Comparison of ENCODE assay signal across 29 mouse cellular contexts in the genomic region with DNA sequence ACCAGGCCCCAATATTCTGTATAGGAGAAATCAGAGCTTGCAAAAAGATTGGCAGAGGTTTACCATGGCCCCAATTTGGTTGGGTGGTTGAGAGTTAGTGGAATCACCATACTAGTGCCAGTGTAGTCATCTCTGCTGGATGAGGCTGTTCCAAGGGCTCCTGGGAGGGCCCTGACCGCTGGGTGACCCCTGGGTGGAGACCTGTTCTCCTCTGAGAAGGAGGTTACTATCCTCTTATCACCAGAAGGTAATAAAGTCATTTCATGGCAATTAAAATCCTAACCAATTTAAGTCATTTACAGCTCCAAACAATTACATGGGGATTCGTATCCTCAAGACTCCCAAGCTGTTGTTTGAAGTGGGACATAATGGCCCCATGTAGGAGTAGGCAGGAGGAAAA. TPM values are rescaled to one million over a fixed set of nuclear protein-coding genes. Genes with fewer than 3 reads are reported as not detected.
DNase-seq lines count a peak whose midpoint lies in the region; ATAC-seq and TF ChIP-seq lines count a peak whose summit lies in the region.
"Had no signal": no experiment of that assay in that cellular context is flagged by ENCODE, and none has a peak within 500 bp of the region (broad histone marks: within the 10 kb centered on the region; RNA-seq: fewer than 3 reads in every experiment).

No protein-coding gene starts in this region.

- no peaks in the 10 kb centered on the region for H3K36me3 ChIP-seq in intestine, embryonic 14.5 days (ENCODE audit: control insufficient read depth, insufficient read depth, low read length)
- no peaks in the 10 kb centered on the region for H3K36me3 ChIP-seq in intestine, embryonic 16.5 days (ENCODE audit: control insufficient read depth, insufficient read depth, low read length)
- H3K36me3 ChIP-seq in kidney, adult 2 months (ENCODE audit: control insufficient read depth, insufficient read depth, low read length), result no peaks in the 10 kb centered on the region
- H3K36me3 ChIP-seq: embryonic facial prominence, embryonic 13.5 days; embryonic facial prominence, embryonic 15.5 days; forebrain, embryonic 10.5 days; forebrain, embryonic 15.5 days had no signal

- WGBS in intestine, embryonic 14.5 days, result 19% methylated on average over 2 of the region's 2 CpGs
- 13% methylated on average over 2 of the region's 2 CpGs for WGBS in intestine, embryonic 16.5 days
- WGBS in large intestine, adult 2 months, result 7% methylated on average over 2 of the region's 2 CpGs
- WGBS in lung, adult 2 months, result 38% methylated on average over 2 of the region's 2 CpGs
- 39% methylated on average over 2 of the region's 2 CpGs for WGBS in kidney, adult 2 months

- ATAC-seq in intestine, embryonic 14.5 days (replicated peaks; ENCODE audit: low FRiP score, low TSS enrichment, low read depth), result peak; percentile 87
- ATAC-seq in intestine, embryonic 16.5 days, result peak; percentile 88
- ATAC-seq: activated CD4-positive, CD25-positive, alpha-beta regulatory T cell, adult 4 months; forebrain, embryonic 13.5 days; forebrain, embryonic 15.5 days; forebrain, postnatal 0 days; Patski had no signal

- no peaks in the 10 kb centered on the region for H3K27me3 ChIP-seq in intestine, embryonic 14.5 days (replicated peaks; ENCODE audit: control insufficient read depth, insufficient read depth, low read length)
- H3K27me3 ChIP-seq in intestine, embryonic 16.5 days (replicated peaks; ENCODE audit: control insufficient read depth, insufficient read depth, low read length), result no peaks in the 10 kb centered on the region
- no peaks in the 10 kb centered on the region for H3K27me3 ChIP-seq in kidney, adult 2 months (replicated peaks; ENCODE audit: control insufficient read depth, insufficient read depth, low read length)
- H3K27me3 ChIP-seq: embryonic facial prominence, embryonic 13.5 days; embryonic facial prominence, embryonic 15.5 days; forebrain, embryonic 13.5 days; forebrain, embryonic 15.5 days had no signal

- no peak overlapping the region for H3K9ac ChIP-seq in intestine, embryonic 14.5 days (ENCODE audit: low read length)
- no peak overlapping the region for H3K9ac ChIP-seq in intestine, embryonic 16.5 days (ENCODE audit: low read depth, low read length)
- H3K9ac ChIP-seq: embryonic facial prominence, embryonic 13.5 days; embryonic facial prominence, embryonic 15.5 days; forebrain, embryonic 13.5 days; forebrain, embryonic 15.5 days; forebrain, postnatal 0 days had no signal

- no peaks in the 10 kb centered on the region for H3K9me3 ChIP-seq in intestine, embryonic 14.5 days (ENCODE audit: control insufficient read depth, low read length)
- no peaks in the 10 kb centered on the region for H3K9me3 ChIP-seq in intestine, embryonic 16.5 days (ENCODE audit: control insufficient read depth, low read length)
- H3K9me3 ChIP-seq: embryonic facial prominence, embryonic 13.5 days; embryonic facial prominence, embryonic 15.5 days; forebrain, embryonic 10.5 days; forebrain, embryonic 13.5 days; forebrain, embryonic 15.5 days had no signal

- H3K4me1 ChIP-seq in intestine, embryonic 14.5 days (replicated peaks; ENCODE audit: control insufficient read depth, insufficient read depth, low read length), result no peaks in the 10 kb centered on the region
- H3K4me1 ChIP-seq in intestine, embryonic 16.5 days (ENCODE audit: control insufficient read depth, insufficient read depth, low read length), result peaks cover 18% of the 10 kb centered on the region
- H3K4me1 ChIP-seq in lung, adult 2 months (ENCODE audit: control insufficient read depth, insufficient read depth, low read length), result no peaks in the 10 kb centered on the region
- no peaks in the 10 kb centered on the region for H3K4me1 ChIP-seq in kidney, adult 2 months (ENCODE audit: control insufficient read depth, insufficient read depth, low read length)
- H3K4me1 ChIP-seq: embryonic facial prominence, embryonic 13.5 days; embryonic facial prominence, embryonic 15.5 days; forebrain, embryonic 10.5 days; forebrain, embryonic 13.5 days had no signal

- TF ChIP-seq POLR2A in lung, adult 2 months (IDR thresholded peaks at IDR 0.05; ENCODE audit: borderline replicate concordance, extremely low read depth, low read depth, low read length), result no peak
- TF ChIP-seq POLR2A in kidney, adult 2 months (IDR thresholded peaks at IDR 0.05; ENCODE audit: low read depth, low read length), result no peak

- H3K27ac ChIP-seq in intestine, embryonic 14.5 days (ENCODE audit: low read depth), result no peak overlapping the region
- H3K27ac ChIP-seq in intestine, embryonic 16.5 days (ENCODE audit: low read length), result peak overlapping the region; percentile 49; the same call in 1 of the 2 replicates
- H3K27ac ChIP-seq in kidney, adult 2 months (ENCODE audit: insufficient read depth, low read depth, low read length), result no peak overlapping the region
- H3K27ac ChIP-seq: embryonic facial prominence, embryonic 13.5 days; embryonic facial prominence, embryonic 15.5 days; forebrain, embryonic 10.5 days; forebrain, embryonic 13.5 days; forebrain, embryonic 15.5 days had no signal

- TF ChIP-seq CTCF in lung, adult 2 months (IDR thresholded peaks at IDR 0.05; ENCODE audit: insufficient read depth, low read length), result no peak
- TF ChIP-seq CTCF in kidney, adult 2 months (conservative IDR thresholded peaks at IDR 0.05; ENCODE audit: insufficient read depth, insufficient read length, low read depth, low read length), result no peak

- peak; percentile 71 for DNase-seq in intestine, embryonic 14.5 days (ENCODE audit: low spot score)
- peak; percentile 71 for DNase-seq in large intestine, adult 2 months (ENCODE audit: low read depth, low spot score)
- no peak for DNase-seq in lung, adult 2 months
- DNase-seq in kidney, adult 2 months, result no peak
- no peak for DNase-seq in layer of hippocampus, postnatal 36 days
- no peak for DNase-seq in embryo, embryonic 11 days
- DNase-seq: adrenal gland, adult 8-10 months; adrenal gland, postnatal 14 days; adrenal gland, postnatal 36 days; cerebellum, adult 11-12 months; cerebellum, adult 2 months; cerebellum, adult 9-10 months; cerebellum, postnatal 10 days; cerebellum, postnatal 25 days; forebrain, postnatal 0 days had no signal

- no peak overlapping the region for H3K4me2 ChIP-seq in intestine, embryonic 14.5 days (ENCODE audit: low read length)
- no peak overlapping the region for H3K4me2 ChIP-seq in intestine, embryonic 16.5 days (ENCODE audit: low read depth, low read length)
- H3K4me2 ChIP-seq: embryonic facial prominence, embryonic 13.5 days; embryonic facial prominence, embryonic 15.5 days; forebrain, embryonic 13.5 days; forebrain, embryonic 15.5 days had no signal

- no peak overlapping the region for H3K4me3 ChIP-seq in intestine, embryonic 14.5 days (ENCODE audit: low read depth, low read length)
- H3K4me3 ChIP-seq in intestine, embryonic 16.5 days (ENCODE audit: low read length), result no peak overlapping the region
- no peak overlapping the region for H3K4me3 ChIP-seq in lung, adult 2 months (replicated peaks; ENCODE audit: extremely low read depth, low read depth, low read length)
- H3K4me3 ChIP-seq in kidney, adult 2 months (ENCODE audit: insufficient read depth, low read depth, low read length), result no peak overlapping the region
- H3K4me3 ChIP-seq: embryonic facial prominence, embryonic 13.5 days; embryonic facial prominence, embryonic 15.5 days; erythroblast, embryonic 14.5 days; forebrain, embryonic 10.5 days; forebrain, embryonic 13.5 days; forebrain, embryonic 15.5 days had no signal

RNA-seq across cellular contexts. Expression of gene Isx, which starts 24.3 kb away (rescaled TPM):
- 86.3 and 90.8 TPM in 2 replicates for polyA plus RNA-seq in intestine, embryonic 14.5 days (2014; fragmentation: Nextera tagmentation; extraction: Ambion mirVana)
- 101 and 109 TPM in 2 replicates for polyA plus RNA-seq in intestine, embryonic 16.5 days (2015; fragmentation: Nextera tagmentation; extraction: Ambion mirVana)
- 177 and 199 TPM in 2 replicates for polyA plus RNA-seq in large intestine, adult 2 months (2012; rRNA removed)
- polyA plus RNA-seq in lung, adult 2 months (2012; rRNA removed), result not detected in 2 replicates
- polyA plus RNA-seq in kidney, adult 2 months (2012; rRNA removed), result not detected in 2 replicates
- total RNA-seq in layer of hippocampus, postnatal 36 days (2021), result not detected
- total RNA-seq: adrenal gland, adult 18-20 months; adrenal gland, adult 8-10 months; adrenal gland, postnatal 36 days; forebrain, postnatal 0 days; MEL had no signal
- polyA plus RNA-seq: activated CD4-positive, CD25-positive, alpha-beta regulatory T cell, adult 4 months; C2C12; cerebellum, adult 2 months; cortical plate, adult 2 months; embryonic facial prominence, embryonic 11.5 days; embryonic facial prominence, embryonic 13.5 days; embryonic facial prominence, embryonic 15.5 days; erythroblast, embryonic 14.5 days; forebrain, embryonic 10.5 days; forebrain, embryonic 13.5 days; forebrain, embryonic 15.5 days; forebrain, postnatal 0 days; Patski had no signal

Comparison
In these comparisons a context has a peak if more than half of its experiments do, and no peak if none do; other contexts are left out.
1. DNase-seq: peak in intestine, embryonic 14.5 days (single experiment) and large intestine, adult 2 months (single experiment); none in lung, adult 2 months (single experiment), kidney, adult 2 months (single experiment), layer of hippocampus, postnatal 36 days (0 of 2) and embryo, embryonic 11 days (single experiment).
2. RNA of gene Isx, which starts 24.3 kb away (polyA plus RNA-seq): 177 to 199 TPM in large intestine, adult 2 months, 101 to 109 TPM in intestine, embryonic 16.5 days and 86.3 to 90.8 TPM in intestine, embryonic 14.5 days; not detected in lung, adult 2 months and not detected in kidney, adult 2 months; every median in the first group is over 10 times any median in the second.